Mouse (Mus musculus) lung, postnatal 4 days (tissue): ENCODE measurements around the gene Tlk1.

ENCODE experiments used
- DNase-seq, 2 experiments: peaks; one replicate each; pipeline ENCODE4 v3.0.0; 2021

Tlk1 gene

DNA sequence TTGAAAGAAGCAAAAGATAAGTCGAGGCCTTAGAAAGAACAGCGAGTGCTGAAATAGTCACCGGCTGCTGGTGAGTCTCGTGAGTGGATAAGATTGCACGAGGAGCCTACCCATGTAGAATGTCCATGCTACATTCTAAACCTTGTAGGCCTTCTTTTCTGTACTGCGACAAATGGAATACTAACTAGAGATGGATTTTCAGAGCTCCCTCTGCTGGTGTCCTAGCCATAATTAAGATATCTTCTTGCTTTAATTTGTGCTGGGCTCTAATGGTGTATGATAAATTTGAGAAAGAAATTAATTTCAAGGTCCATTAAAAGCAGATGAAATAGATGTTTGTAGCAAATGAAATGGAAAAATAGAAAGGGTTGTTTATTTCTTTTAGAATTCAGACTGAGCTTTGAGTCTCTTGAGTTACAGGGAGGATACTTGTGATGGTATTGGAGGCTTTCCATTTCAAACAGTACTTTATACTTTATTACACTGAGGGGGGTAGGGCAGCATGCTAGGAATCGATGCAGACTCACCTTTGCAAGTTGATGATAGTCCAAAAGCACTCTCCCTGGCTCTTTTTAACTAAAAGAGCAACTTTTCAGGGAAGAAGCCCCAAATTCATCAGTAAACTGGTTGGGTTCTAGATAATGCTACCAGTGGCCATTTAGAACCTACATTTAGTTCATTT is 151.9 kb downstream of the Tlk1 start:
- DNase-seq: no peak

DNA sequence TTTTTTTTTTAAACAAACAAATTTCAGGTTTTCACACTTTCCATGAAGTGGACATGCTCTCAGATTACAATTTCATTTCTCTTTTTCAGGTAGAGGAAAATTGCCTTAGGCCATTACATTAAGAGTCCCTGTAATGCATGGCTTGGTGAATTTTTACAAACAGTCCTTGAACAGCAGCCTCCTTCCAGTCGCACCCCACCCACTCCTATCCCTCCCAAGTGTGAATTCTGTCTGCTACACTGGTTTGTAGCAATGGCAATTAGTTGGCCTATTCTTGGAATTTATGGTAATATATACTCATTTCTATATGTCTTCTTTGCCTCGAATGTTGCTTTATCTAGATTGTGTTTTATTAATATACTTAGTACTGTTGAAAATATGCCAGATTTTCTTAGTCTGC is 153.1 kb downstream of the Tlk1 start:
- DNase-seq: no peak

GRCm38 (mm10) chr2:70669896-70670295 is 155.6 kb downstream of the Tlk1 start:
- DNase-seq: no peak

- no peak for DNase-seq
These were observed 156.3 kb downstream of the Tlk1 start for GRCm38 (mm10) chr2:70669241-70669640.

DNA sequence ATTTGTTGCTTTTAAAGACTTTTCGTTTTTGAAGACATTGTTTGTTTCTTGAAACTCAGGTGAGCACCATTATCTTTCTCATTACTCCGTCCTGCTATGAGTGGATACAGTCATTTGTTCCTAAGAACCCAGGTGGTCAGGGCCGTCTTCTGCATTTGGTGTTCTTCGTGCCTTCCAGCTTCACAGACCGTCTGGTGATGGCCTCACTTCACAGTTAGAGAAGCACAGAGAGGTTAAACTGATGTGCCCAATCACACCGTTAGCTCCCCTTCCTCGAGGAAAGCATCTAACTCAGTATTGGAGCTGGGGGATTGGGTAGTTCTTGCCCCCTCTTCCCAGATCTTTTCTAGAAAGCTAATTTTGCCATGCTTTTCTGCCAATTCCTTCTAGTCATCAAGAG is 158.5 kb downstream of the Tlk1 start:
- no peak for DNase-seq

DNA sequence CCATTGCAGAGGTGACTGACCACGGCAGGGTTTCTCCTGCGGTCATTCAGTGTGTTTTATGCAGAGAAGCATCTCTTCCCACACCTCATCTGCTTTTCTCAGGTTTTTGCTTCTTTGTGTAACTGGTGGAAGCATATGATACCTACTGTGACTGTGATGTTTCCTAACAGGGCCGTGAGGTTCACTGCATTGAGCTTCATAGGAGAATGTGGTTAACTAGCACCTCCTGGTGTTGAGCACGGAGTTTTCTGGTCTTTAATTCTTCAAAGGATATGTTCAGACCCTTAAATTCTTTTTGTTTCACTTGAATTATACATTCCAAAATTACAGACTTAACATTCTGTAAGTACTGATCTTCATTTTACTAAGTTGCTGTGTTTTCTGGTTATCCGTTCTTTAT is 161.8 kb downstream of the Tlk1 start:
- no peak for DNase-seq
